Mouse (Mus musculus) sigmoid colon, adult 10 weeks (tissue): ENCODE data around the gene Mms19. TPM values are rescaled to one million over a fixed set of nuclear protein-coding genes. Genes with fewer than 3 reads are reported as not detected.

ENCODE experiments used
- polyA plus RNA-seq: library from polyadenylated mRNA; stranded (reverse); fragments of 350-450 nt; fragmentation: Illumina TruSeq; extraction: RNeasy Lipid Tissue Mini Kit (QIAGEN cat#74804); gene quantifications from one replicate; pipeline ENCODE4 v1.2.3, GENCODE M21; 2014; ENCODE audit warnings: low read depth, low replicate concordance

Gene Mms19
- polyA plus RNA-seq, result 13.1 TPM

DNA sequence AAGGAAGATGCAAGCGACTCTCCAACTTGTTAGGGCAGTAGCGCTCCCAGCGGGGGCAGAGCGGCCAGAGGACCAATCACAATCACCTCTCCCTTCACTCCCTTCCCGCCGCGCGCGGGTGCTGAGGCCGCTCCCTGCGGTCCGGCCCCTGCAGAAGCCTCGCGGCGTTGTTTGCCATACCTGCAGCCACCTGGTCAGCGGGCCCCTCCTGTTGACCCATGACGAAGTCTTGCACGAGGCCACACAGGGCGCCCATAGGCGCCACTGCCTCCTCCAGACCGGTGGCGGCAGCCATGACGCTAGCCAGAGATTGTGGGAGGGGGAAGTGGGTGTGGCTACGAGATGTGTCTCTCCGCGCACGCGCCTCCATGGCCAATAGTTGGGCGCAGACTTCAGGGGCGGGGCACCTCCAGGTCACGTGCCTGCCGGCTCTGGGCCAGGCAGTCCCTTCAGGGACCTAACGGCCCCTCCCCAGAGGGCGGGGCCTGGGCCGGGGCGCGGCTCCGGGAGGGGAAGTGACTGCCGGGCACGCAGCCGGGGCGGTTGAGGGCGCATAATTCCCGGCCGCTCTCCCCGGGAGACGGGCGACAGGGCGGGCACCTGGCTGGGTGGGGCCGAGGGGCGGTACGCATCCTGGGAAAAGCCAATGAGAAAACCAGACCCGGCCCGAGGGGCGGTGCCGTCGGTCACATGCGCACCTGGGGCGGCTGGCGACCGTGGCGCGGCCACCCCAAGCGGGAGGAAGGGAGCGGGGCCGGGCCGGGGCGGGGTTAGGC is at the start of gene Mms19:
Mms19 (minus strand) TSS at position 339 of the 776 bp plus-strand sequence.

DNA sequence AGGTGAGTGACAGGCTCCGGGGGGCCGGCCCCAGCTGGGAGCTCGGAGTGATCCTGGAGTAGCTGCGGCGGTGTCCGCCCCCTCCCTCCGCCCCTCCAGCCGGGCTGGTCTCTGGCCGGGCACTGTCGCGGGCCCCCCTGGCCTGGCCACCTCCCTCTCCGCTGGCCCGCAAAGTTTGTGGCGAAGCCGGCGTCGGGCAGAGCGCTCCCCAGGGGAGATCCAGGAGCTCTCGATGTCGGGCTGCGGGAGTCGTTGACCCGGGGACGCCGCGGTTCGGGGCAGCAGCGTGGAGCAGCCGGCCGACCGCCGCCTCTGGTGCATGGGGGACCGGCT is 604 bp upstream of the Mms19 start, which contains the start of gene Ubtd1:
Ubtd1 (plus strand) TSS at position 169 of the 333 bp plus-strand sequence.

DNA sequence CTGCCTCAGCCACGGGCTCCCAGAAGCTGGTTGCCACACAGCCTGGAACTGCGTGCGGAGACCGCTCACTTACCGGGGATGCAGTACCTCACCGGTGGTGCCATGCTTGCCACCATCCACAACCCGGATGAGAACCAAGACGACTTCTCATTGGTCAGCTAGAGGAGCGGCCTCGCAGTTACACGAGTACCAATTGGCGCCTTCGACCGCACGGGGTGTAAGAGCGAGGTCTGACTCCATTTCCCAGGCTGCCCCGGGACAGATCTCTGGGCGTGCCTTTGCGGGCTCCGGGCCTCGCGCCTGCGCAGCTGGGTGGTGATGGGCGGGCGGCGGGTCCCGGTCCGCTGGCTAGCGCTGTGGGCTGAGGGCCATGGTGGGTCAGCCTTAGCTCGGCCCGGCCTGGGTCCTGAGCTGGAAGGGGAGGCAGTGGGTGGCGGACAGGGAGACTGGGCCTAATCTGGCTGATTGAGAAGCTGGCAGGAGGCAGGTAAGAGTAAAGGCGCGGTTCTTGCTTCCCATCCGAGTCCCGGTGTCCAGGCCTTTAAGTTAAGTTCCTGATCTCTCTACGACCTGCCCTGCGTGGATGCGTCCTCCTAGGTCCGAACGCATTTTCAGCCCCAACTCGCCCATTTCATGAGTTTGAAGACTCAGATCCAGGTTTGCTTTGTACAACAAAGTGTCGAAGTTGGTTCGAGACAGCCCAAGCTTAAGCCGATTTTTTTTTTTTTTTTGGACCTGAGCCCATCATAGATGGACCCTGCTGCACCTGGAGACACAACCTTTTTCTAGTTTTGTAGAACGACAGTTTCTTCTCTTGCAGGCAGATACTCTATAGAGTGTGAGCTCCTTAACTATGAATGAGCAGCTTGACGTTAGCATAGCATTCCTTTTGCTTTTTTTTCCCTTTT is 47.5 kb downstream of the Mms19 start, which contains the start of the genes Exosc1 and Zdhhc16:
Exosc1 (minus strand) TSS at position 245 of the 908 bp plus-strand sequence.
Zdhhc16 (plus strand) TSS at position 302 of the 908 bp plus-strand sequence.

DNA sequence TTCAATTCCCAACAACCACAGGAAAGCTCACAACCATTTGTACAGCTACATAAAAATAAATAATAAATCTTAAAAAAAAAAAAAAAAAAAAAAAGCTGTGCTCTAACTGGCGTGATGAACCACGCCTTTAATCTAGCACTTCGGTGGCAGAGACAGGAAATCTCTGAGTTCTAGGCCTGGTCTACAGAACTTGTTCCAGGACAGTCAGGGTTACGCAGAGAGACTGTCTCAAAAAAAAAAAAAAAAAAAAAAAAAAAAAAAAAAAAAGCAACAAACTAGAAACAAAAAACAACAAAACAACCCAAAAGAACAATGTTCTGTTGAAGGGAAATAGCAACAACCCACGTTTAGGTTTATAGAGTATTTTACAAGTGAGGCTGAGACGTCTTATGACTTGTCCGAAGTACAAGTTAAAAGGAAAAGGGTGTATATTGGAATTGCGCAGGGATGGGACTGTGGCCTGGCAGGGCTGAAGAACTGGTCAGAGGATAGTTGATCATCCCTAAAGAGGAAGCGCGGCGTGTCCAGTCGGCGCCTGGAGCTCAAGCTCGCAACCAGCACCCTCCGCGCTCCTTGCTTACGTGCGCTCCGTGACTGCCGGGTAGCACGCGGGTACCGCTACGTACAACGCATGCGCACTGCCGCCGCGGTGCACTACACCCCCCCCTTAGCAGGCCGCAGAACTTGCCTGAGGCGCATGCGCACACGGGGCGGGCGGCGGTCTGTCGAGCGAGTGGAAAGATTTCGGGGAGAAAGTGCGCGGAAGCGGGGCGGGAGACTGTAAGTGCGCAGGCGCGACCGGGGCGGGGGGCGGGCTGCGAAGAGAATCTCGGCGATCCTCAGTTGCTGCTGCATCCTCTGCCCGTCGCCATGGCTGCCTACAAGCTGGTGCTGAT is 69.5 kb downstream of the Mms19 start, which contains the start of gene Pgam1:
Pgam1 (plus strand) TSS at position 746 of the 896 bp plus-strand sequence.

DNA sequence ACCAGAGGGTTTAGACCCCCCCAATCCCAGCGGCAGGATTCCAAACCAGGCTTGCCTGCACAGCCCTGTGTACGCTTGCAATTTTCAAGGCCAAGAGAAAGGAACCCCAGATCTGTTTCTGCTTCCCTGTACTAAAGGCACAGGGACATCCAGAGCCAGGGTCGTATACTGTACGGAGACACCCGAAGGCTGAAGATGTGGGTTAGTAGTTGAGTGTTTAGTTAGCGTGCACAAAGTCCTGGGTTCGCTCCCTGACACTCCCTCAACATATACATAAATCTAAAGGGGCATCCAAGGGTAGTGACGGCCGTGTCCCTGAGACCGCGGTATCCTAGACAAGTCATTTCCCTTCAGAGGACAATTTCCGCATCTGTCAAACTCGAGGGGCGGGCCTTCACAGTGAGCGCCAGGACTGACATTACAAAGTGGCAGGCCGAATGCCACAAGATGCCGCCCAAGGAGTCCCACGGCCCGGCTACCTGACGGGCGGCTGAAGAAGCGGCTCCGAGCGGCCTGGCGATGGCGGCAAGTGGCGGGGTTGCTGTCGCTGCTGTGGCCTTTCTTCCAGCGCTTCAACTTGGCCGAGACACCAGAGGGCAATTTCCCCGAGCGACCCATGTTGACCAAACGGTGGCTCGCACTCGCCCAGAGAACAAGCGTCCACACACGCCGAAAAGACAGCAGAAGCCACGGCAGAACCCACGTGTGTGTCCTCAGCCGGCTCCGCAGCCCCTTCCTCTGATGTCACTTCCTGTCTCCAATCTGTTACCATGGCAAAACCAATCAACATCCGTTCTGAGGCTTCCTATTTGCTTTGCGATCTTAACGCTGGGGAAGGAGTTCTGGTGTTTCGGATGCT is 85.3 kb downstream of the Mms19 start, which contains the start of gene Rrp12:
Rrp12 (minus strand) TSS at position 714 of the 859 bp plus-strand sequence.

Other genes starting within 250 kb of the Mms19 start
- gene Slit1, start 237.5 kb downstream of the Mms19 start, polyA plus RNA-seq, result not detected
- gene Arhgap19, start 179.1 kb downstream of the Mms19 start, polyA plus RNA-seq, result 4.9 TPM
- 3.8 TPM for gene Frat1, start 151.2 kb downstream of the Mms19 start, polyA plus RNA-seq
- gene Frat2, start 133.0 kb downstream of the Mms19 start, polyA plus RNA-seq, result 21.7 TPM
- 0.44 TPM for gene Rrp12, start 85.0 kb downstream of the Mms19 start, polyA plus RNA-seq
- gene Pgam1, start 69.2 kb downstream of the Mms19 start, polyA plus RNA-seq, result 203 TPM
- 18.5 TPM for gene Exosc1, start 47.7 kb downstream of the Mms19 start, polyA plus RNA-seq
- gene Zdhhc16, start 47.7 kb downstream of the Mms19 start, polyA plus RNA-seq, result 35.5 TPM
- gene Ubtd1, start 606 bp upstream of the Mms19 start, polyA plus RNA-seq, result not detected
- not detected for gene Ankrd2, start 54.8 kb upstream of the Mms19 start, polyA plus RNA-seq
- 2.1 TPM for gene Hoga1, start 64.5 kb upstream of the Mms19 start, polyA plus RNA-seq
- not detected for gene 4933411K16Rik, start 71.1 kb upstream of the Mms19 start, polyA plus RNA-seq
- 0.32 TPM for gene Morn4, start 105.2 kb upstream of the Mms19 start, polyA plus RNA-seq
- gene Pi4k2a, start 109.3 kb upstream of the Mms19 start, polyA plus RNA-seq, result 6.4 TPM
- not detected for gene Avpi1, start 147.9 kb upstream of the Mms19 start, polyA plus RNA-seq
- gene Marveld1, start 166.2 kb upstream of the Mms19 start, polyA plus RNA-seq, result 13.5 TPM
- gene Zfyve27, start 182.8 kb upstream of the Mms19 start, polyA plus RNA-seq, result 16.4 TPM
- gene Sfrp5, start 221.1 kb upstream of the Mms19 start, polyA plus RNA-seq, result 0.38 TPM